Comparison of ENCODE assay signal across 12 mouse cellular contexts in genomic region chr8:70964861-70965260, GRCm38 (mm10). TPM values are rescaled to one million over a fixed set of nuclear protein-coding genes. Genes with fewer than 3 reads are reported as not detected.
DNase-seq lines count a peak whose midpoint lies in the region; TF ChIP-seq lines count a peak whose summit lies in the region.
"Had no signal": no experiment of that assay in that cellular context is flagged by ENCODE, and none has a peak within 500 bp of the region (broad histone marks: within the 10 kb centered on the region; RNA-seq: fewer than 3 reads in every experiment).

No protein-coding gene starts in this region.

- no peak for TF ChIP-seq CTCF in cerebellum, adult 2 months (IDR thresholded peaks at IDR 0.05; ENCODE audit: borderline replicate concordance, insufficient read depth, low read depth, low read length)

- intact Hi-C loops in gastrocnemius, postnatal 14 days (cut with DNase I; ENCODE audit: low total_unique reads) = loop anchor here (5.0 kb wide), 1 partner anchor 63 kb away; no protein-coding TSS in a partner anchor
- intact Hi-C loops in heart, postnatal 10 days (cut with DNase I) = loop anchor here (1.0 kb wide), 1 partner anchor 67 kb away; no protein-coding TSS in a partner anchor
- intact Hi-C loops in heart, postnatal 36 days (cut with DNase I) = loop anchor here (2.0 kb wide), 1 partner anchor 66 kb away; no protein-coding TSS in a partner anchor

- no peaks in the 10 kb centered on the region for H3K36me3 ChIP-seq in heart, embryonic 10.5 days
- H3K36me3 ChIP-seq: embryonic facial prominence, embryonic 10.5 days; embryonic facial prominence, embryonic 12.5 days; forebrain, embryonic 15.5 days; G1E had no signal

- no peaks in the 10 kb centered on the region for H3K9me3 ChIP-seq in heart, embryonic 10.5 days
- H3K9me3 ChIP-seq: embryonic facial prominence, embryonic 10.5 days; embryonic facial prominence, embryonic 12.5 days; forebrain, embryonic 13.5 days; forebrain, embryonic 15.5 days; G1E had no signal

- H3K27ac ChIP-seq in heart, embryonic 10.5 days = no peak overlapping the region
- no peak overlapping the region for H3K27ac ChIP-seq in cerebellum, adult 2 months (ENCODE audit: insufficient read depth, low read length)
- H3K27ac ChIP-seq: embryonic facial prominence, embryonic 10.5 days; embryonic facial prominence, embryonic 12.5 days; forebrain, embryonic 13.5 days; forebrain, embryonic 15.5 days had no signal

- peaks cover 3% of the 10 kb centered on the region; the same call in 1 of the 2 replicates for H3K27me3 ChIP-seq in heart, embryonic 10.5 days (ENCODE audit: insufficient read depth, poor library complexity, severe bottlenecking)
- H3K27me3 ChIP-seq in cerebellum, adult 2 months (ENCODE audit: control insufficient read depth, insufficient read depth, low read length) = no peaks in the 10 kb centered on the region
- H3K27me3 ChIP-seq: embryonic facial prominence, embryonic 12.5 days; forebrain, embryonic 13.5 days; forebrain, embryonic 15.5 days had no signal

- no peak for TF ChIP-seq POLR2A in cerebellum, adult 2 months (IDR thresholded peaks at IDR 0.05; ENCODE audit: borderline replicate concordance, insufficient read depth, low read length)

- peak; percentile 17 for DNase-seq in gastrocnemius, adult 18-20 months (ENCODE audit: low spot score)
- no peak for DNase-seq in gastrocnemius, postnatal 14 days
- peak; percentile 94 for DNase-seq in heart, adult 11 months
- DNase-seq in heart, embryonic 10.5 days (ENCODE audit: low spot score) = no peak
- DNase-seq in heart, postnatal 10 days = peak; percentile 2 to 5
- no peak for DNase-seq in heart, postnatal 36 days
- no peak for DNase-seq in cerebellum, adult 2 months

- no peak overlapping the region for H3K4me3 ChIP-seq in heart, embryonic 10.5 days
- no peak overlapping the region for H3K4me3 ChIP-seq in cerebellum, adult 2 months (replicated peaks; ENCODE audit: insufficient read depth, low read depth, low read length)
- H3K4me3 ChIP-seq: embryonic facial prominence, embryonic 10.5 days; embryonic facial prominence, embryonic 12.5 days; forebrain, embryonic 13.5 days; forebrain, embryonic 15.5 days had no signal

- H3K4me1 ChIP-seq in heart, embryonic 10.5 days = no peaks in the 10 kb centered on the region
- no peaks in the 10 kb centered on the region for H3K4me1 ChIP-seq in cerebellum, adult 2 months (ENCODE audit: control insufficient read depth, insufficient read depth, low read length)
- H3K4me1 ChIP-seq: embryonic facial prominence, embryonic 10.5 days; embryonic facial prominence, embryonic 12.5 days; forebrain, embryonic 13.5 days; forebrain, embryonic 15.5 days had no signal

RNA-seq across cellular contexts. Expression of gene Map1s, which starts 59.1 kb away (rescaled TPM):
- total RNA-seq in gastrocnemius, adult 18-20 months (2021) = 10 to 100 TPM in 1 of 2 experiments, 1 to 10 TPM in 1; 9.4 to 13.7 TPM
- total RNA-seq in gastrocnemius, postnatal 14 days (2021) = 10 to 100 TPM; 13.8 to 15.5 TPM
- 49.6 and 58.4 TPM in 2 replicates for polyA plus RNA-seq in heart, embryonic 10.5 days (2016; fragmentation: Nextera tagmentation; extraction: Ambion mirVana)
- 10 to 100 TPM; 31.0 to 32.3 TPM for total RNA-seq in heart, postnatal 10 days (2021)
- total RNA-seq in heart, postnatal 36 days (2021) = 10 to 100 TPM; 18.1 to 20.3 TPM
- 53.4 and 53.7 TPM in 2 replicates for polyA plus RNA-seq in cerebellum, adult 2 months (2012; rRNA removed)

Comparison
In these comparisons a context has a peak if more than half of its experiments do, and no peak if none do; other contexts are left out.
1. DNase-seq: peak in gastrocnemius, adult 18-20 months (single experiment), heart, adult 11 months (single experiment) and heart, postnatal 10 days (2 of 2); none in gastrocnemius, postnatal 14 days (single experiment), heart, embryonic 10.5 days (single experiment), heart, postnatal 36 days (0 of 2) and cerebellum, adult 2 months (0 of 2).